Mouse (Mus musculus): ENCODE results near the gene 3110018I06Rik.

Gene 3110018I06Rik

DNA sequence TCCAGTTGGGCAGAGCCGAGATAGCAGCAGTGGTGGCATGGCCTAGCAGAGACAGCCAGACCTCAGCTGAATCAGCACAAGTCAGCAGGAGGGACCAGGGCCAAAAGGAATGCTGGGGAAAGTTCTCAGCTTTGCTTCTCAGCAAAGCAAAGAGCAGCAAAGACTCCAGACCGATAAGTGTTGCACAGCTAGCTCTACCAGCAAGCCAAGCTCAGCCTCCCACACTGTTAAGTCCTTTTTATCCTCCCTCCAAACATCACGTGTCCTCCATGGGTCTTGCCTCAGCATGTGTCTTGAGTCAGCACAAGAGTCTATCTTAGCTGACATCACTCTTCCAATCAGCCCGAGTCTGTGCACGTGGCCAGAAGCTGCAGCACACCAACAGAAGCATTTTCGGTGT lies at the start of gene 3110018I06Rik:
Gene 3110018I06Rik, plus strand, starts transcription at position 262 of the 400 bp plus-strand sequence.
- no peak for DNase-seq (ENCODE audit: low spot score in 2 of 2)

DNA sequence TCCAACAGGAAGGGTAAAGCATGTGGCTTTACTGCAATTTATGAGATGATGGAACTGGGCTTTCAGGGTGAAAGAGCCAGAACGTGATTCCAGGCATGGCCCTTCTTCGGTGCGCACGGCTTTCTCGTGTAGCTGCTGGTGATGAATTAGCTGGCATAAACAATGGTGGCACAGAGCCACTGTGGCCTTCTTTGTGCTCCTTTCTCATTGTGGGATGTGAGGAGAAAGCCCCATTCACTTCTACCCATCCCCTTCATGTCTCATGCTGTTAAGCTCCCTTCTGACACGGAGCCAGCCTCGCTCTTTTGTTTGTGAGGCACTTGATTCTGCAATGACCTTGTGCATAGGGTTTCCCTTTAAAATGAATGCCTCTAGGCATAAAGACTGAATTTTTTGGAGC lies 43.8 kb upstream of the 3110018I06Rik start:
- DNase-seq (ENCODE audit: low spot score in 2 of 2): no peak

DNA sequence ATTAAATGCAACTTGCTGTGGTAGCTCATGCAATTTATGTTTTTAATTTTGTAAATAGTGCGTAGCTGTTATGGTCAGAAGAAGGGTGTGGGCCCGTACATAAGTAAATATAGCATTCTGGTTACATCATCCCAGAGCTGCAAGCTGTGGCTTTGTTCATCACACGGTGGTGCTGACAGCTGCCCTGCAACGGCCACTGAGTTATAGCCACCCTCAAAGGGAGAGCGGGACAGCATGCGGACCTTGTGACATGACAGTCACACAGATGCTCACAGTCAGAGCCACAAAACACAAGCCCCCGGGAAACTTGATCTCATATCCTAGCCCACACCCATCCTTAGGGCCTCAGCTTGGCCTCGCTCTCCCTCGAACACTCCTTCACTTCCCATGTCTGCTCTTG lies 30.6 kb upstream of the 3110018I06Rik start:
- DNase-seq (ENCODE audit: low spot score in 2 of 2): no peak

DNA sequence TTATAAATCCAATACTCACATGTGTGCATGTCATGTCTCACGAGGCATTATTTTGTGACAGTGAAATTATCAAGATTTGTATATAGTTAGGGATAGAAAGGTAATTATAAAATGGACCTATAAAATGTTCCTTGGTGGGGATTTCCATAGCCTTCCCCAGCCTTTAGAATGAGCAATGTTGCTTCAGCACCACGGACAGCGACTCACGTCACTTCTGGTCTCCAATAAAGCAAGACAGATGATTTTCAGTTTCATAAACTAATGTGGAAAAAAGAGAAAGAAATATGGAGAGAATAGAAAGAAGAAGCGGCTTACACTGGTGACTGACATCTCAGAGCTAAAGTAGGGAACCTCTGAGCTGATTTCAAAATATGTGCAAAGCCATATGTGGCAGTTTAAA lies 23.7 kb upstream of the 3110018I06Rik start:
- no peak for DNase-seq (ENCODE audit: low spot score in 2 of 2)

DNA sequence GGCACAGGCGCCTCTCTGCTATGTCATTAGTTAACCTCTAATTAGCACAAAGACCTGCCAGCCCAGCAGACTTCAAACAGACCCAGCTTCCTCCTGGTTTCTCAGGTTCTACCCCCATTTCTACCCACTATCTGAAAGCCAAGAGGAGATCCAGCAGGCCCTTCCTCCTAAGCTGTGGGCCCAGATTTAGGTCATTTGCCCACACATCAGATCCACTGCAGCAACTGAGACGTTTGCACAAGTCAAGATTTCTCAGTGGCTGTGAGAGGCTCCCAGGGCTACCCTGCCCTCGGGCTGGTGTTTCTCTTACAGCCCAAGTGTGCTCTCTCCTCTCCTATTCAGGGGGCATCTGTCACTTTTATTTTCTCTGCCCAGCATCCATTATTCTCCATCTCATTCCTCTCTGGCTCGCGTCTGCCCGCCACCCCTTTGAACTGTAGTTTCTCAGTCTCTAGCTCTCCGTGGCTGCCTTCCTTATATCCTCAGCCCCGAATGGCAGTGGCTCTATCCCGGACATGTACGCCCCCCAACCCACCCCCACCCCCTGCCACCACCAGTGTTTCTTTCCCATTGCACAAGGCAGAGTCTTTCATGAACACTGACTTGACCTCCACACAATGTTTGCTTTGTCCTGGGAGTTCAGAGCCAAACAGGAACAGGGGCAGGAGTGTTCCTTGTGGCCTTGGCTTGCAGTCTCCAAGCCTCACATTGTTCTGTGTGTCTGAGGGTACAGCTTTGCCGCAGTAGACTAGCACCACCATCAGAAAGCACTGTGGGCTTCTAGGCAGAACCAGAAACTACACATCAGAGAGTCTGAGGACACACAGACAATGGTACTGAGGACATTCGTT lies 11.8 kb upstream of the 3110018I06Rik start:
- DNase-seq (ENCODE audit: low spot score in 2 of 2): no peak

DNA sequence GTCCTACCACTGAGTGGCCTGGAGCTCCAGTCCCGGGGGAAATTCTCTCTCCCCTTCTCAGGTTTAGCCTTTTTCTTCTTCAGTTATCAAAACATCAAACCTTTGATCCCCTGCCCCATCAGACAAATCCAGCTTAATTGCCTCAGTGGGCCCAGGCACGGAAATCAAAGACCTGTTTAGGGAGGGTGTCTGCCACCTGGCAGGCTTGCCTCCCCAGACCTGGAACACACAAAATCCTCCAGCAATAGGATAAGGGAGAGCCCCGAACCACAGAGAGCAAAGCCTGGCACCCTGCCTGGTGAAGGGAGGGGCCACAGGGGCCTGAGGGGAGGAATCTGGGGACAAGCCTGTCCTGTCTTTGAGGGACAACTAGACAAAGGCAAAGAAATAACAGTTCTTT lies 9.1 kb upstream of the 3110018I06Rik start:
- DNase-seq (ENCODE audit: low spot score in 2 of 2): no peak

DNA sequence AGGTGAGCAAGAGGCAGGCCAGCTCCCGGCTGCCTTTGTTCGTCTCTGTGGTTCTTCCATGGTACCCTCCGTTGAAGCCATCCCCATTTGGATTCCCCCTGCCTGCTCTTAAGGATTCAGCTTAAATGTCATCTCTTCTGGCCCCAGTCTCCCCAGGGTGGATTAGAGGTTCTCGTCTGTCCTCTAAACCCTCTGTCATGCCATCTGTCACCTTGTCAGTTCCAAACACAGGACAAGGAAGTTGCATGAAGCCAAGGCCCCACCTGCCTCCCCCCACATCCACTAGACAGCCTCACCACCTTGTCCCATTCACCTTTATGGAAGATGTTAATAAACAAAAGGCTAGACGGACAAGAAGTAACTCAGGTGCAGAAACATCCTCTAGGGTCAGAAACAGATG lies 5.4 kb upstream of the 3110018I06Rik start:
- no peak for DNase-seq (ENCODE audit: low spot score in 2 of 2)

DNA sequence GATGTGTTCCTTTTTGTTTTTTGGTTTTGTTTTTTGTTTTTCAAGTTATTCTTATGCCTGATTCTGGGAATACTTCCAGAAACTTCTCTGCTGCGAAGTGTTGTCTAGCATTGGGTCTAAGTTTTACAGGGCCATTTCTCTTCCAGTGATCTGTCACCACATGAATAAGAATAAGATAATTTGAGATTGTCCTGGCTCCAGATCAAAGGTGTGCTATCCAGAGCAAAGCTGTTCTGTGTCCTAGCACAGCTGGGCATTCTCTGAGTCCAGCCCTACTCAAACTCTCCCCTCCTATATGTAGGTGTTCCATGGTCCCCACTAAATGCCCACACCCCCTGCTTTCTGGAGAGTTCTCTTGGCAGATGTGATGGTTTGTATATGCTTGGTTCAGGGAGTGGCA lies 2.9 kb downstream of the 3110018I06Rik start:
- DNase-seq (ENCODE audit: low spot score in 2 of 2): no peak

DNA sequence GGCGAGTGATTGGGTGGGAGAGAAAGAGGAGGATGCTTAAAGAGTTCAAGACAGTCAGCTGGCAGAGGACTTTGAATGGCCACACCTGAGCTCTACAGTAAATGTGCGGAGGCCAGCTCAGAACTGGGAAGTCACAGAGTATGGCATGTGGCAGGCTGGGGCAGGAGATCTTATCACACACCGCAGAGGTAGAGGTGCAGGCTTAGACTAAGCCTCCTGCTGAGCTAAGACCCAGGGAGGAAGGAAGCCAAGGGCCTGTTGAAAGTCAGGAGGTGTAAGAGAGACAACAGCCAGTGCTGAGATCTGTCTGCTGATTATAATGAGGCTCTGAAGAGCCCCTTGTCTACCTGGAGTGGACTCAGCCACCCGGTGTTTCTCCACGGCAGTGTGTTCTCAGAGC lies 8.5 kb downstream of the 3110018I06Rik start:
- DNase-seq (ENCODE audit: low spot score in 2 of 2): no peak

DNA sequence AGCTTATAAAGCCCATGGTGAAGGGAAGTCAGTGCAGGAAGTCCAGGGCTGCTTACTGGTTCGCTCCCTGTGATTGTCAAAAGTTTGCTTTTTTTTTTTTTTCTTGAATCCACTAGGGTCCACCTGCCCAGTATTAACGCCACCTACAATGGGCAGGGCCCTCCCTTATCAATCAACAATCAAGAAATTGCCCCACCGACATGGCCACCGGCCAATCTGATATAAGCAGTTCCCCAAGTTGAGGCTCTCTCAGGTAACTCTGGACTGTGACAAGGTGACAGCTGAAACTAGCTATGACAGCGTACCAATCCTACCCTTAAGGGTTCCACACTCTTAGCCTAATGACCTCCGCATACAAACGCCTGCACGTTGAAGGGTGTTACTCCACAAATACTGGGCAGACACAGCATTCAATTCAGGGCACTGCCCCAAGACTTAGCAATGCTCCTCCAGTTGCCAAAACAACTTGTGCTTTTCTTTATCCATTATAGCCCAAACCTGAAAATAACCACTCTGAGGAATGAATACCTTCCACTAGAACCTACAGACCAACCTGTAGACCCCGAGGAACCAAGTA lies 21.3 kb downstream of the 3110018I06Rik start:
- DNase-seq (ENCODE audit: low spot score in 2 of 2): no peak

DNA sequence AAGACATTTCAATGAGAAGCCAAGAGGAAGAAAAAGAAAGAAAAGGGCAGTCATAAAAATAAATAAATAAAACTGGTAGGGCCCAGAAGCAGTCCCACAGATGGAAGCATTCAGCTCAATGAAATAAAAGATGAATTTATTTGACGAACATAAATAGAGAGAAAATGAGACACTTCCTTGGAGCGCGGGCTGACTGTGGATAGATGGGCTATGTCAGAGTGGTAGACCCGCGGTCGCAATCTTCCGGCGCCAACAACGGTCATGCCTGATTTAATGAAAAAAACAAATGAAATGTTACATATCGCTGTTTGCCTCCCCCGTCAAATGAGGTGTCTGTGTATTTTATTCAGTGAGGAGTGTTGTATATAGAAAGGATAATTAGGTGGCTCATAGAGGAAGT lies 22.7 kb downstream of the 3110018I06Rik start:
- DNase-seq (ENCODE audit: low spot score in 2 of 2): no peak

DNA sequence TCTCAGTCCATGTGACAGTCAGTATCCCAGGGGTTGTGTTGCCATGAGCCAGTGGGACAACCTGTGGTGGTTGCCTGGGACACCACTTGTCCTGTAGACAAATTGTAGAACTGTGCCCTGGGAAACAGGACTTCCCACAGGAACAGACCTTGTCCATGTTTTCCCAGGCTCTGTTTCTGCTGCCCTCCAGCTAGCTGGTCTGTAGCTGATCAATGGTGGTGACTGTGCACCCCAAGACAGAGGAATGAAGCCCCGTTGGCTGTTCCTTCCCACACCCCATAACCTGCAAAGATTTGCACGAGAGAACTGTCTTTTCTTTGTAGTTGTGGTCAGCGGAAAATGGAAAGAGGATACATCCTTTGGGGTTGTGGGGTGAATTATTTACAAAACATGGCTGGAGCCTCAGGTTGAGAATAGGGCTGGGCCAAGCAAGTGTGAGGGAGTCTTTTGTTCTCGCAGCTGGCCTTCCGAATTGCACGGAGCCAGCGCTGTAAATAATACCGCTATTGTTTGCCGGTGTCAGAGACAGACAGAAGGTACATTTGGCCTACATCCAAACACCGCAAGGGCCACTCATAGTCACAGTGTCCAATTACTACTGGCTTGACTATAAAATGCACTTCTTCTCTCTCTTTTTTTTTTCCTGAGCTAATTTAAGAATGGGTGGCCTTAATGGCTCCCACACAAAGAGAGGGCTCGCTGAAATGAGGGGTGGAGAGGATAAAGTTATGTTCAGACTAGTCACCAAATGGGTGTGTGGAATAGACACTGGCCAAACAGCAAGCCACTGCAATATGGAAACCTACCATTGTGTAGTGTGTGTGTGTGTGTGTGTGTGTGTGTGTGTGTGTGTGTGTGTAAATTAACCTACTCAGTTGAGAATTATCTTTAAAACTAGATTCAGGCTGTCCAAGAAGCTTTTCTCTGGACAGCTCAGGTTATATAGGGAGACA lies 28.1 kb downstream of the 3110018I06Rik start:
- no peak for DNase-seq (ENCODE audit: low spot score in 2 of 2)

DNA sequence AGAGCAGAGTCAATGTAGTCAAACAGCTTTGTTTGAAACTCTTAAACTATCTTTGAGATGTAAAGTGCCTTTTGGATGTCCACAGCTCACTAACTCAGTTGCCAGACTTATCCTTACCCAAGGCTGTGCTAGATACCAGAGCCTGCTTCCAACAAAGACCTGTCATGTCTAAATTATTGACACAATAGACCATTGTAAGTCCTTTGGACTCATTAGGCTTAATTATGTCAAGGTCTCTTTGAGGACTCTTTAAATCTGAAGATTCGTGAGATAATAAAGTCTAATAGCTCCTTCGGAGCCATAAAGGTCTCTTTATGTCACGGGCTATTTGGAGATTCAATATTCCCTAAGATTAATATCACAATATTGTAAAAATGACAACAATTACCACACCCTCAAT lies 32.5 kb downstream of the 3110018I06Rik start:
- DNase-seq (ENCODE audit: low spot score in 2 of 2): no peak

DNA sequence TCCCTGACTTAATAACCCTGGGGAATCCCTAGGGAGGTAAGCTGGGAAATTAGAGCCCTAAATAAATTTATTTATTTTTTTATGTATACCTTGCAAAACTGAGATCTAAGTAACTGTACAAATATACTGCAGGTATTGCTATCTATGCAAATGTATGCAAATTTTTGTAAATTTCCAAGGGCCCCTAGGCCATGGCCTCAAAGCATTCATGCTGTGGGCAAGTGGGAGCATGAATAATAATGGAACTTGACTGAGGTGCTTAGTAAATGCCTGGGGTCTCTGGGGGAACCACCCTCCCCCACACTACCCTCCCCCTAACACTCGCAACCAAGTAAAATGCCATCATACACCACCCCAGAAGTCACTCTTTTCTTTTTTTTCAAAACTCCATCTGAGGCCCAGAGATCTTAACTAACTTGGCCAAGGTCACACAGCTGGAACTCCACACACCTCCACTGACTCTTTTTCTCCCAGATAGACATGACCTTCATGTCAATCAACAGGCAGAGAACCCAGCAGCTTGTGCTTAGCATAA lies 40.0 kb downstream of the 3110018I06Rik start:
- DNase-seq (ENCODE audit: low spot score in 2 of 2): no peak

DNA sequence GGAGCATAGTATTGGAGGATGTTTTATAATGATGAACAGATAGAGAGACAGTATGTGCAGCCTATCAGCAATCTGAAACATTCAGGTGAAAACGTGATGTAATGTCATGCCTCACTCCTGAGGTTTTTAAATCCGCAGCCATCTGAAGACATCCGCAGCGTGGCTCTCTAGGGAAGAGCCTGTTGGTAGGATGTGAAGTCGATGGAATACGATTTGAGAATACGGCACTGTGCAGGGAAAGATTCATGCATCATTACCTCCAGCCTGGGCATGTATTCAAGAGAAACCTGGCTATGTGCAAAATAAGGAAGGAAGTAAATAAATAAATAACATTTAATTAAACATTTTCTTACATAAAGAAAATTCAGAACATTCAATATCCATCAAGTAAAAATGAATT lies 44.4 kb downstream of the 3110018I06Rik start:
- no peak for DNase-seq (ENCODE audit: low spot score in 2 of 2)
